ENCODE assay signal across 33 mouse cellular contexts in the genomic region with DNA sequence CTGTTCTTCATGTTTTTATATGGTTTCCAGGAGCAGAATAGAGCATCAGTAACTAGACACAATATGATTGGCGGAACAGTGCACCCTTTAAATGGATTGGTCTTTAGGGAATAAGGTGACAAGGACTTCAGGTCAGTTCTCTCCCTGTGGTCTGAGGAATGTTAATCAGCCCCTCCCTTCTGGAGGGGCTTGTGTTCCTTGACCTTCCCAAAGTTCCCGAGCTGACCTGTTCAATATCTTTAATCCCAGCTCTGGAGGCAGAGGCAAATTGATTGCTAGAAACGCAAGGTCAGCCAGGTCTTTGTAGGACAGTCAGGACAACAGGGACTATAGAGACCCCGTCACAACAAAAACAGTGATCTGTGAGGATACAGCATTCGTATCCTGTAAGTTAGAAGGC. TPM values are rescaled to one million over a fixed set of nuclear protein-coding genes. Genes with fewer than 3 reads are reported as not detected.
DNase-seq lines count a peak whose midpoint lies in the region; ATAC-seq lines count a peak whose summit lies in the region.
"Had no signal": no experiment of that assay in that cellular context is flagged by ENCODE, and none has a peak within 500 bp of the region (broad histone marks: within the 10 kb centered on the region; RNA-seq: fewer than 3 reads in every experiment).

No protein-coding gene starts in this region.

- no peaks in the 10 kb centered on the region for H3K27me3 ChIP-seq in liver, embryonic 12.5 days (replicated peaks)
- H3K27me3 ChIP-seq in liver, embryonic 15.5 days = no peaks in the 10 kb centered on the region
- H3K27me3 ChIP-seq in intestine, embryonic 16.5 days (replicated peaks; ENCODE audit: control insufficient read depth, insufficient read depth, low read length) = no peaks in the 10 kb centered on the region
- H3K27me3 ChIP-seq in forebrain, embryonic 10.5 days (ENCODE audit: poor library complexity, severe bottlenecking) = no peaks in the 10 kb centered on the region
- H3K27me3 ChIP-seq: embryonic facial prominence, embryonic 15.5 days; forebrain, embryonic 12.5 days; heart, embryonic 13.5 days had no signal

- no peak for DNase-seq in liver
- DNase-seq in ES-CJ7 (ENCODE audit: low read depth, low spot score) = peak; percentile 76
- DNase-seq in ZHBTc4 (ENCODE audit: low read depth, low spot score) = peak; percentile 66
- DNase-seq in forebrain, embryonic 10.5 days (ENCODE audit: extremely low spot score, low spot score) = no peak
- no peak for DNase-seq in testis, postnatal 10 days (ENCODE audit: low spot score)
- DNase-seq: adrenal gland, adult 2 months; adrenal gland, postnatal 14 days; cerebellum, adult 11 months; cerebellum, adult 2 months; cerebellum, adult 9-11 months; cerebellum, postnatal 36 days; embryo, embryonic 11 days; gastrocnemius, postnatal 10 days; gastrocnemius, postnatal 36 days; heart, adult 2 months; heart, postnatal 14 days; heart, postnatal 4 days had no signal

- no peaks in the 10 kb centered on the region for H3K9me3 ChIP-seq in liver, embryonic 12.5 days (replicated peaks)
- no peaks in the 10 kb centered on the region for H3K9me3 ChIP-seq in liver, embryonic 15.5 days (replicated peaks)
- no peaks in the 10 kb centered on the region for H3K9me3 ChIP-seq in intestine, embryonic 16.5 days (ENCODE audit: control insufficient read depth, low read length)
- H3K9me3 ChIP-seq in forebrain, embryonic 10.5 days = no peaks in the 10 kb centered on the region
- H3K9me3 ChIP-seq: embryonic facial prominence, embryonic 15.5 days; forebrain, embryonic 12.5 days; heart, embryonic 10.5 days; heart, embryonic 13.5 days had no signal

- peak overlapping the region; percentile 21; the same call in 1 of the 2 replicates for H3K27ac ChIP-seq in liver, embryonic 12.5 days
- H3K27ac ChIP-seq in liver, embryonic 15.5 days (replicated peaks) = no peak overlapping the region; the same call in 1 of the 2 replicates
- no peak overlapping the region for H3K27ac ChIP-seq in intestine, embryonic 16.5 days (ENCODE audit: low read length)
- H3K27ac ChIP-seq in forebrain, embryonic 10.5 days = no peak overlapping the region
- H3K27ac ChIP-seq: embryonic facial prominence, embryonic 15.5 days; forebrain, embryonic 12.5 days; heart, adult 2 months; heart, embryonic 10.5 days; heart, embryonic 13.5 days; hindbrain, embryonic 14.5 days; hindbrain, postnatal 0 days had no signal

- no peak for ATAC-seq in liver, embryonic 12.5 days
- ATAC-seq in liver, embryonic 15.5 days (ENCODE audit: insufficient read depth) = no peak
- ATAC-seq in intestine, embryonic 16.5 days = no peak
- ATAC-seq: CD4-positive, CD25-positive, alpha-beta regulatory T cell, adult 4 months; forebrain, embryonic 16.5 days; hindbrain, postnatal 0 days had no signal

- 80% methylated on average over 5 of the region's 5 CpGs for WGBS in liver, embryonic 12.5 days (ENCODE audit: insufficient replicate concordance)
- 70% methylated on average over 5 of the region's 5 CpGs for WGBS in liver, embryonic 15.5 days (ENCODE audit: insufficient replicate concordance)
- 80% methylated on average over 5 of the region's 5 CpGs for WGBS in intestine, embryonic 16.5 days
- WGBS in forebrain, embryonic 10.5 days = 70% methylated on average over 5 of the region's 5 CpGs

- peaks cover 9% of the 10 kb centered on the region; the same call in 1 of the 2 replicates for H3K36me3 ChIP-seq in liver, embryonic 12.5 days
- peaks cover 8% of the 10 kb centered on the region; the same call in 1 of the 2 replicates for H3K36me3 ChIP-seq in liver, embryonic 15.5 days (replicated peaks)
- H3K36me3 ChIP-seq in intestine, embryonic 16.5 days (ENCODE audit: control insufficient read depth, insufficient read depth, low read length) = no peaks in the 10 kb centered on the region
- H3K36me3 ChIP-seq in forebrain, embryonic 10.5 days (replicated peaks) = peaks cover 15% of the 10 kb centered on the region
- H3K36me3 ChIP-seq: embryonic facial prominence, embryonic 15.5 days; forebrain, embryonic 12.5 days; heart, embryonic 13.5 days had no signal

- peaks cover 85% of the 10 kb centered on the region for H3K4me1 ChIP-seq in liver, embryonic 12.5 days
- peaks cover 79% of the 10 kb centered on the region for H3K4me1 ChIP-seq in liver, embryonic 15.5 days (replicated peaks)
- H3K4me1 ChIP-seq in intestine, embryonic 16.5 days (ENCODE audit: control insufficient read depth, insufficient read depth, low read length) = peaks cover 33% of the 10 kb centered on the region
- peaks cover 69% of the 10 kb centered on the region for H3K4me1 ChIP-seq in forebrain, embryonic 10.5 days

- H3K9ac ChIP-seq in liver, embryonic 12.5 days = no peak overlapping the region
- H3K9ac ChIP-seq in liver, embryonic 15.5 days = 0 out of 2 replicates have a peak overlapping the region, but pooled peaks have one; percentile 16
- no peak overlapping the region for H3K9ac ChIP-seq in intestine, embryonic 16.5 days (ENCODE audit: low read depth, low read length)
- H3K9ac ChIP-seq: forebrain, embryonic 12.5 days; heart, embryonic 13.5 days had no signal

- H3K4me3 ChIP-seq in liver, embryonic 12.5 days = no peak overlapping the region
- no peak overlapping the region for H3K4me3 ChIP-seq in liver, embryonic 15.5 days (replicated peaks)
- H3K4me3 ChIP-seq in intestine, embryonic 16.5 days (ENCODE audit: low read length) = no peak overlapping the region
- H3K4me3 ChIP-seq in forebrain, embryonic 10.5 days = no peak overlapping the region
- H3K4me3 ChIP-seq: embryonic facial prominence, embryonic 15.5 days; forebrain, embryonic 12.5 days; heart, adult 2 months; heart, embryonic 10.5 days; heart, embryonic 13.5 days had no signal

- peak overlapping the region; percentile 47; the same call in 1 of the 2 replicates for H3K4me2 ChIP-seq in liver, embryonic 12.5 days
- peak overlapping the region; percentile 32; the same call in 1 of the 2 replicates for H3K4me2 ChIP-seq in liver, embryonic 15.5 days
- H3K4me2 ChIP-seq in intestine, embryonic 16.5 days (ENCODE audit: low read depth, low read length) = no peak overlapping the region
- H3K4me2 ChIP-seq: embryonic facial prominence, embryonic 15.5 days; forebrain, embryonic 12.5 days; heart, embryonic 13.5 days; hindbrain, embryonic 14.5 days had no signal

RNA-seq across cellular contexts. Expression of a gene that starts 5.0 kb away (rescaled TPM):
- polyA plus RNA-seq in liver, embryonic 12.5 days (2016; fragmentation: Nextera tagmentation; extraction: Ambion mirVana) = 50.5 and 56.7 TPM in 2 replicates
- 27.1 and 27.5 TPM in 2 replicates for polyA plus RNA-seq in liver, embryonic 15.5 days (2015; fragmentation: Nextera tagmentation; extraction: Ambion mirVana)
- polyA plus RNA-seq in intestine, embryonic 16.5 days (2015; fragmentation: Nextera tagmentation; extraction: Ambion mirVana) = 48.3 and 48.4 TPM in 2 replicates
- 72.0 and 75.9 TPM in 2 replicates for polyA plus RNA-seq in forebrain, embryonic 10.5 days (2016; fragmentation: Nextera tagmentation; extraction: Ambion mirVana)

RNA-seq across cellular contexts. Expression of a gene that starts 24.2 kb away (rescaled TPM):
- polyA plus RNA-seq in liver, embryonic 12.5 days (2016; fragmentation: Nextera tagmentation; extraction: Ambion mirVana) = not detected in 2 replicates
- not detected in 2 replicates for polyA plus RNA-seq in liver, embryonic 15.5 days (2015; fragmentation: Nextera tagmentation; extraction: Ambion mirVana)
- not detected in 2 replicates for polyA plus RNA-seq in intestine, embryonic 16.5 days (2015; fragmentation: Nextera tagmentation; extraction: Ambion mirVana)
- polyA plus RNA-seq in forebrain, embryonic 10.5 days (2016; fragmentation: Nextera tagmentation; extraction: Ambion mirVana) = not detected in 2 replicates
- polyA plus RNA-seq: C2C12; CD4-positive, CD25-positive, alpha-beta regulatory T cell, adult 4 months; cerebellum, adult 2 months; cortical plate, adult 2 months; embryonic facial prominence, embryonic 11.5 days; forebrain, embryonic 12.5 days; forebrain, embryonic 16.5 days; heart, adult 2 months; heart, embryonic 10.5 days; heart, embryonic 13.5 days; heart, embryonic 16.5 days; hindbrain, embryonic 14.5 days; intestine, embryonic 14.5 days had no signal

Comparison
In these comparisons a context has a peak if more than half of its experiments do, and no peak if none do; other contexts are left out.
1. DNase-seq: peak in ES-CJ7 (single experiment) and ZHBTc4 (single experiment); none in liver (single experiment), forebrain, embryonic 10.5 days (single experiment) and testis, postnatal 10 days (single experiment).